Mouse (Mus musculus): Measurements from ENCODE around the gene Cmas.

Gene Cmas

GRCm38 (mm10) chr6:142751365-142751764 lies 5.1 kb upstream of the Cmas start:
- no peak for DNase-seq (ENCODE audit: extremely low spot score, low read depth, low spot score)

GRCm38 (mm10) chr6:142752331-142753246 lies 3.9 kb upstream of the Cmas start:
- no peak for DNase-seq (ENCODE audit: extremely low spot score, low read depth, low spot score)

- DNase-seq (ENCODE audit: extremely low spot score, low read depth, low spot score), result no peak
Measured at GRCm38 (mm10) chr6:142757334-142757965, 964 bp downstream of the Cmas start.

- DNase-seq (ENCODE audit: extremely low spot score, low read depth, low spot score), result no peak
Measured at GRCm38 (mm10) chr6:142757976-142758375, 1.5 kb downstream of the Cmas start.

- no peak for DNase-seq (ENCODE audit: extremely low spot score, low read depth, low spot score)
Measured at GRCm38 (mm10) chr6:142758562-142758961, 2.1 kb downstream of the Cmas start.

GRCm38 (mm10) chr6:142759633-142760032 lies 3.1 kb downstream of the Cmas start:
- no peak for DNase-seq (ENCODE audit: extremely low spot score, low read depth, low spot score)

GRCm38 (mm10) chr6:142764933-142765332 lies 8.4 kb downstream of the Cmas start:
- DNase-seq (ENCODE audit: extremely low spot score, low read depth, low spot score), result no peak

GRCm38 (mm10) chr6:142767305-142767704 lies 10.8 kb downstream of the Cmas start:
- DNase-seq (ENCODE audit: extremely low spot score, low read depth, low spot score), result no peak

GRCm38 (mm10) chr6:142769896-142770295 lies 13.4 kb downstream of the Cmas start:
- no peak for DNase-seq (ENCODE audit: extremely low spot score, low read depth, low spot score)

GRCm38 (mm10) chr6:142771643-142772042 lies 15.2 kb downstream of the Cmas start:
- DNase-seq (ENCODE audit: extremely low spot score, low read depth, low spot score), result no peak

- no peak for DNase-seq (ENCODE audit: extremely low spot score, low read depth, low spot score)
Measured at GRCm38 (mm10) chr6:142773566-142773965, 17.1 kb downstream of the Cmas start.

GRCm38 (mm10) chr6:142776935-142777334 lies 20.4 kb downstream of the Cmas start:
- no peak for DNase-seq (ENCODE audit: extremely low spot score, low read depth, low spot score)

GRCm38 (mm10) chr6:142779045-142779811 lies 22.7 kb downstream of the Cmas start:
- DNase-seq (ENCODE audit: extremely low spot score, low read depth, low spot score), result no peak

GRCm38 (mm10) chr6:142779812-142780573 lies 23.5 kb downstream of the Cmas start:
- no peak for DNase-seq (ENCODE audit: extremely low spot score, low read depth, low spot score)

GRCm38 (mm10) chr6:142780574-142781033 lies 24.1 kb downstream of the Cmas start:
- DNase-seq (ENCODE audit: extremely low spot score, low read depth, low spot score), result no peak

GRCm38 (mm10) chr6:142781286-142781685 lies 24.8 kb downstream of the Cmas start:
- DNase-seq (ENCODE audit: extremely low spot score, low read depth, low spot score), result no peak

- DNase-seq (ENCODE audit: extremely low spot score, low read depth, low spot score), result peak; percentile 47
Measured at GRCm38 (mm10) chr6:142785343-142785742, 28.9 kb downstream of the Cmas start.

- DNase-seq (ENCODE audit: extremely low spot score, low read depth, low spot score), result no peak
Measured at GRCm38 (mm10) chr6:142786106-142786505, 29.6 kb downstream of the Cmas start.

GRCm38 (mm10) chr6:142788042-142788987 lies 31.8 kb downstream of the Cmas start:
- no peak for DNase-seq (ENCODE audit: extremely low spot score, low read depth, low spot score)

All from hindlimb bud, embryonic 11.5 days (tissue).